Mouse (Mus musculus): ENCODE data around the gene Med23.

The Med23 gene

DNA sequence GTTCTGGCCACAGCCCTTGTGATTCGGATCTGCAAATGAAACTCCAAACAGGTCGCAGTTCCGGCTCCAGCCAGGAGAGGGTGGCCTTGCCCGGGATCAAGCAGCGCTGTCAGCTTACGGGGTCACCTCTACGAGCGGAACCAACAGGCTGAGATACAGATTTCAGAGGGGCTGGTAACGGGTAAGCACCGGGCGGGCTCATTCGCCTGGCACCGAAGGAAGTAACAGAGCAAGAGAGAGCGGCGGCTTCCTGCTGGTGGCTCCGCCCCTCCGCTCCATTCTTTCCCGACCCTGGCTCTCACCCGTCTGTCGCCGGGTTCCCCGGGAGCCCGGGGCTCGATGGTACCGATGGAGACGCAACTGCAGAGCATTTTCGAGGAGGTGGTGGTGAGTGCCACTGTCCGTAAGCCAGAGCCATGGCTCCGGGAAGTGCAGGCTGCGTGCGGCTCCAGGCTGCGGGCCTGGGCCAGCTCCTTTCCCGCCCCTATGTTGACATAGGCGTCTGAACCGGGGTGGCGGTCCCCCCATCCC is at the start of gene Med23:
TSS of gene Med23 (plus strand) at position 227 of the 531 bp plus-strand sequence.
- peak; percentile 74 for DNase-seq (ENCODE audit: extremely low read depth, low read depth, low spot score)

DNA sequence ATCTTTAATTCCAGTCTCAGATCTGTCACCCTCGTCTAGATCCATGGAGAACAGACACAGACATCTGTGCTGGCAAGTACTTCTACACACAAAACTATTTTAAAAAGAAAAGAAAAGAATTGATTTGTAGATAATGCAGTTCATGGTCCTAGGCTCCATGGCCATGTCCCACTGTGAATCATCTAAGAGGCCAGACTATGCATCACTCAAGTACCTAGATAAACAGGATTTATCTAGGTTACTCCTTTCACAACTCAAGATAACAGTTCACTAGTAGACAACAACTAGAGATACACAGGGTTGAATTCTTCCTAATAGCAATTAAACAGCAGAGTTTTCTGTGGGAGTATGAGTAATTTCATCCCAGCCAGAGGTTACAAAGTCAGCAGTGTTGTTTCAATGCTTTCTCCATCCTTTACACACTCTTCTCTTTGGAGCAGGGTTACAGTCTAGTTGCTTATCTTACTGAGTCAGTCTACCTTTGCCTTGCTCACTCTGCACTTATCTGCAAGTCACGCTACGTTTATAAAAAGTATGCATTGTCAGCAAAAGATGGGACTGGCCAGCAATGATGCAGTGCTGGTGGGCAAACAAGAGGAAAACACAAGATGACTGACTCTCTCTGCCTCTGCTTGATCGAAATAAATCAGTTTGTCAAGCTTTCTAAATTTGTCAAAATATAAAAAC is 47.7 kb upstream of the Med23 start:
- DNase-seq (ENCODE audit: extremely low read depth, low read depth, low spot score), result no peak

DNA sequence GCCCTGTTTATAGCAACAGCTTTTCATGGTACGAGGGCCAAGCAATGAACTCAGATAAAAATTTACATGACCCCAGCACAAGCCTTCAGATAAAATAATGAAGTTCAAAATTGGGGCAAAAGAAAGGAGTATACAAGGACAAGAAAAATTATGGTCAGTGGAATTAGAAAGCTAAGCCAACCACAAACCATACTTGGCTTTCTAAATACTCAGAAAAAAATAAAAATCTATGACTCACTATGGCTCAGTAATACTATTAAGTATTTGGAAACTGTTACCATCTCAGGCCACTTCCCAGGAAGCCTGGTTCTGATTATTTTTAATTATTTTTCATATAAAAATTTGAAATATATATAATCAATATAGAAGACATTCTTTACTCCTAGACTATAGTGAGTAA is 46.9 kb upstream of the Med23 start:
- no peak for DNase-seq (ENCODE audit: extremely low read depth, low read depth, low spot score)

DNA sequence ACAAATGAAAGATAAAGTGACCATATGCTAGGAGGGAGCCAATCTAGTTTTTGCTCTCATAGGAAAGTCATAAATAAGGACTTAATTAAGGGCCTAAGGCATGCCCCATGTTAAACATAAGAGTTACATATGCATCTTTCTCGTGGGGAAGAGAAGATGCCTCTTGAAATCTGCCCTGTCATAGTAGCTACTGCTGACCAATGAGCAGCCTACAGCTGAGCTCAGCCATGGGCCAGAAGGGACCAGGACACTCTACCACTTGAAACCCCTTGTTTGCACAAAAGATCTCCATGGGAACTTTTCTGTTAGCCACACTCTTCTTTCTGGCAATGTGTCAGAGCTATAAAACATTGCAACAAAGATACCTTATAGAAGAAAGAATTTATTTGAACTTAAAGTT is 46.5 kb upstream of the Med23 start:
- DNase-seq (ENCODE audit: extremely low read depth, low read depth, low spot score), result no peak

GRCm38 (mm10) chr10:24823697-24824535 is 45.9 kb upstream of the Med23 start:
- no peak for DNase-seq (ENCODE audit: extremely low read depth, low read depth, low spot score)

- DNase-seq (ENCODE audit: extremely low read depth, low read depth, low spot score), result no peak
Observed at GRCm38 (mm10) chr10:24824621-24825020, 45.2 kb upstream of the Med23 start.

GRCm38 (mm10) chr10:24825456-24826081 is 44.2 kb upstream of the Med23 start:
- DNase-seq (ENCODE audit: extremely low read depth, low read depth, low spot score), result no peak

DNA sequence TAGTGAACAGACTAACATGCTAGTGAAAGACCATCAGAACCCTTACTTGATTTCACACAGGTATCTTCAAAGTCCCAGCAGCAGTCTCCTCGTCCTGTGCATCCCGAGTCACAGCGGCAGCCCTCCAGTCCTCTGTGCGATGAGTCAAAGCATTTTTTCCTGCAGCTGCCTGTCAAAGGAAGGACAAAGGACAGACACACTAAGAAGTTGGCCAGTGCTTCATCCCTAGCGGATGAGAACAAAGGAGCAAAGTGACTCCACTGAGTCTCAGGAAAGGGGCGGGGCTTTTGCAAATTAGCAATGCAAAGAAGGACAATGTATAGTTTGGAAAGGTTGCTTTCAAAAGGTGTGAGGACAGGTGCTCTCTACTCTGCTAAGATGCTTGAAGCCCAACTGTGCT is 43.7 kb upstream of the Med23 start:
- no peak for DNase-seq (ENCODE audit: extremely low read depth, low read depth, low spot score)

DNA sequence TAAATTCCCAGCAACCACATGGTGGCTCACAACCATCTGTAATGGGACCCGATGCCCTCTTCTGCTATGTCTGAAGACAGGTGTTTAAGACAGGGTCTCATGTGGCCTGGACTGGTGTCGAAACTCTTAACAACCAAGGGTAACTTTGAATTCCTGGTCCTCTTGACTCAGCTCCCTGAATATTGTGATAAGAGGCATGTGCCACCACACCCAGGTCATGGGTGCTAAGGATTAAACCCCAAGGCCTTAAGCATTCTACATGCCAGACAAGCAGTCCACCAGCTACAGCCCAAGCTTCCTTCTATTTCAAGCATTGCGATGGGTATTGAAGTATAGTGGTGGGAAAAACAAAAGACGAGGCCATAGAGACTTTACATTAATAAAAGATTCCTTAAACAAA is 41.6 kb upstream of the Med23 start:
- DNase-seq (ENCODE audit: extremely low read depth, low read depth, low spot score), result no peak

GRCm38 (mm10) chr10:24830448-24830847 is 39.3 kb upstream of the Med23 start:
- no peak for DNase-seq (ENCODE audit: extremely low read depth, low read depth, low spot score)

GRCm38 (mm10) chr10:24831377-24832095 is 38.2 kb upstream of the Med23 start:
- DNase-seq (ENCODE audit: extremely low read depth, low read depth, low spot score), result no peak

- no peak for DNase-seq (ENCODE audit: extremely low read depth, low read depth, low spot score)
Observed at GRCm38 (mm10) chr10:24832306-24832705, 37.5 kb upstream of the Med23 start.

DNA sequence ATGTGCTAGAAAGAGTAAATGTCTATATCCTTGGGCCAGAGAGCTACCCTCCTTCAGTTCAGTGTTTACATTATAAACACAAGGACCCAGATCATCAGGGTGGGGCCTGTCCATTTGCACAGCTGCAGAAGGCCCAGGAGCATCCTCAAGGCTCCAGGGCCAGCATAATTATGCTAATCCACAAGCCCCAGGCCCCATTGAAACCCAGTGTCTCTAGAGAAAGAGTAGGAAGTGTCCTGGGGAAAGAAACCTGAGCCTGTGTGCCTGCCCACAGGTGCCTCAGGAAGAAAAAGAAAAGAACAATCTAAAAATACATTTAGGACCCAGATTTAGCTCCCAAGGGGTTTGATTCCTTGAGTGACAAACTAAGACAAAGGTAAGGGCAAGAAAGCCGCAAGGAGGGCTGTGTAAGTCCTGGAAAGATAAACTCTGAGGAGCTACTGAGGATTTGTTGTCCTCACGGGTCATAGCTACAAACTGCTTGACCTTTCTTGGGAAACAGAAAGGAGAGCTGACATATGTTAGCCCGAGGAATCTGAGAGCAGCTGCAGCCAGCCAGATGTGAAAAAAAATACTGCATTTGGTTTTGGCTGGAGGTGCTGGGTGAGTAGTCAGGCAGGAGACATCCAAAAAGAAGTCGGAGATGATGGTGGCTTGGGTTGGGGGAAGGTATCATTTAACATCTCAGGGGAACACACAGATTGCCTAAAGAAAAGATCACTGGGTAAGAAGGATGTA is 35.0 kb upstream of the Med23 start:
- no peak for DNase-seq (ENCODE audit: extremely low read depth, low read depth, low spot score)

- DNase-seq (ENCODE audit: extremely low read depth, low read depth, low spot score), result no peak
Observed at GRCm38 (mm10) chr10:24835702-24836342, 34.0 kb upstream of the Med23 start.

DNA sequence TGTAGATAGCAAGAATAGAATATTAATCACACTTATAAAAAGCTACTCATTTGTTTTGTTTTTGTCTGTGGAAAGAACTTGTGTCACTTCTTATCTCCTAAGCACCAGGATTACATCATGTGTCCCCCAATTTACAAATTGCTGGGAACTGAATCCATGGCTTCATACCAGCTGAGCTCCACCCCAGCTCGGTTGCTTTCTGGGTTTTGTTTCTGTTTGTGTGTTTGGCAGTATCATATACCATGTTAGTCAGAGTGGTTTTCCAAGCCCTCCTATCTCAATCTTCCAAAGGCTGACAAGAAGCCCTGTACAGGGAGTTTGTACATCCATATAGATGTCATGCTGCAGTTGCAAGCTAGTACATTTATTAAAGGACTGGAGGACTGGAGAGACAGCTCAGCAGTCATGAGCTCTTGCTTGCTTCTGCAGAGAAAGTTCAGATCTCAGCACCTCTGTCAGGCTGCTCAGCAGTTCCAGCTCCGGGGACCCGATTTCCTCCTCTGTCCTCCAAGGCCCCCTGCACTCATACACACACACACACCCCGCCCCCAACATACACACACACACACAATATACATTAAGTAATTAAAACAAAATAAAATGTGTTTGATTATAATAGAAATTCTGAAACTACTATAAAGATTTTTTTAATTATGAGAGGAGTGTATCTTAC is 33.3 kb upstream of the Med23 start:
- DNase-seq (ENCODE audit: extremely low read depth, low read depth, low spot score), result no peak

- no peak for DNase-seq (ENCODE audit: extremely low read depth, low read depth, low spot score)
Observed at GRCm38 (mm10) chr10:24840795-24841194, 29.0 kb upstream of the Med23 start.

- no peak for DNase-seq (ENCODE audit: extremely low read depth, low read depth, low spot score)
Observed at GRCm38 (mm10) chr10:24841998-24842397, 27.8 kb upstream of the Med23 start.

GRCm38 (mm10) chr10:24842676-24843075 is 27.1 kb upstream of the Med23 start, which contains the start of gene Enpp3:
Gene Enpp3, minus strand, starts transcription at chr10:24842823.
- no peak for DNase-seq (ENCODE audit: extremely low read depth, low read depth, low spot score)

GRCm38 (mm10) chr10:24863146-24863545 is 6.6 kb upstream of the Med23 start:
- DNase-seq (ENCODE audit: extremely low read depth, low read depth, low spot score), result no peak

Data from fat pad, adult 2 months (tissue).